Mouse (Mus musculus): ENCODE data around the gene Fiz1.

Gene Fiz1

DNA sequence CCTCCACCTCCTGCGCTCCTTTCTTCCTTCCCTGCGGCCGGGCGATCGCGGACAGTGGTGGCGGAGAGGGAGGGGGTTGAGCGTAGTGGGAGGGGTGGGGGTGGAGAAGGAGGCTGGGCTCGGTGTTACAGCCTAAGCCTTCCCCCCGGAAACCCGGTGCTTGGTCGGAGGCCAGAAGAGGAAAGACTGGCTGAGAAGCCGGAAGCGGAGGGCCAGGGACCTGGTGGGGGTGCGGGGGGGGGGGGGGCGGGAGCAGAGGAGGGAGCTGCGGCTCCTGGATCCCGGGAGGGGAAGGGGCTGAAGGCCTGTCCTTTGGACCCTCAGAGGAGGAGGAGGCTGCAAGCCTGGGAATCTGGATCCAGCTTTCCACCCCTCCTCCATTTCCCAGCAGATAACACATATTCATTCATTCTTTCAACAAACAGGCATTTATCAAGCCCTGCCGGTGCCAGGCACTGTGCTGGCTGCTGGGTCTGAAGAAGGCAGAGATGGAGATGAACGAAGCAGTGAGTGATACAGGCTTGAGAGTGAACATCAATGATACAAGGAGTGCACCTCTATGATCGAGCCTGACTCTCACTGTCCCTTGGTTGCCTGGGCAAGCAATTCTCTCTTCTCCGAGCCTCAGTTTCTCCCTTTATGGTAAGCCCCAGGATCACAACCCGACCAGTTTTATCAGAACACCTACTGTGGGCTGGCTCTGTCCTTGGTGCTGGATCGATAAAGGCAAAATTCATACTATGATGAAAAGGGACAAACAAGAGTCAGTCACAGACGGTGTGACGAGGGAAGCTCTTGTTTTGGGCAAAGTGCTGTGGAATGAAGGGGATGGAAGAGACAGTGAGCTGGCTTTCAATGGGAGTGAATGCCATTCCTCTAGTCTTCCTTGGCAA is 18.2 kb downstream of the Fiz1 start, which contains the start of gene Zfp579:
Gene Zfp579 (minus strand): TSS at position 156 of the 893 bp plus-strand sequence.
- peak; percentile 89 for DNase-seq

GRCm38 (mm10) chr7:4995268-4996002 is 19.1 kb downstream of the Fiz1 start:
- DNase-seq = no peak

- DNase-seq = no peak
These were observed 20.3 kb downstream of the Fiz1 start for GRCm38 (mm10) chr7:4993999-4994788.

DNA sequence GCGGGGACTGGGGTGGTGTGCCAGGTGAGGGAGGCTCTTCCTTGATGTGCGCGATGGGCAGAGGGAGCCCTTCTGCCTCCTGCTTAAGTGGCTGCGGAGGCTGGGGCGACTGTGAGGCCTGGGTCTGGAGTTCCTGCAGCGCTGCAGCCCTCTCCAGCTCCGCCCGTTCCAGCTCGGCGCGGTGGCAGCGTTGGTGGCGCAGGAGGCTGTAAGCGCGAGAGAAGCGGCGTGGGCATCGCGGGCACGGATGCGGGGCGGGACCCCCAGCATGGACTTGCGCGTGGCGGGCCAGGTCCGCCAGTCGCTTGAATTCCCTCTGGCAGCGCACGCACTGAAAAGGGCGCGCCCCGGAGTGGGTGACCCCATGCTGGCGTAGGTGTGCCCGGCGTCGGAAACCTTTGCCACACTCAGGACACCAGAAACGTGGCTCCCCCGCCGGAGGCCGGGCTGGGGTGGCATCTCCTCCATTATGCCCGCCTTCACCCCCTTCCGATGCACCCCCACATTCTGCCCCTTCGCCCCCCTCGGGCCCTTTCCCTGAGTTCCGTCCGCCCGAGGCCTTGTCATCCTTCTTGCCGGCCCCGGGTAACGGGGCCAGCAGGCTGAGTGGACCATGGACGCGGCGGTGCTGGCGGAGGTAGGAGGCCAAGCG is 21.0 kb downstream of the Fiz1 start:
- no peak for DNase-seq

DNA sequence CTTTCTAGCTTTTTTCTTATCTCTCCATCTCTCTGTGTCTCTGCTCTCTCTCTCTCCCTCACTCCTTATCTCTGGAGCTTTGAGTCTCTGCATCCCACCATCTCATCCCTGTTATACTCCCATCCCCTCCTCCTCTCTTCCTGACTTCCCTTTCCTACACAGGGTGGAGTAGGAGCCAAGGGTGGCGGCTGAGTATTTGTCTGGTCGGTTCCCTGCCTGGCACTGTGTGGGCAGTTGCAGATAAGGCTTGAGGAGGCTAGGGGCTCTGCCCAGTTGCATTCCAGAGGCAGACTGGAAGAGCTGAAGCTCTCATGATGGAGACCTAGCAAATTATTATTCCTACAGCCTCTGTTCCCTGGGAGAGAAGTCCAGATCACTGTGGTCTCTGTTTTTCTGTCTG is 26.2 kb downstream of the Fiz1 start:
- DNase-seq = no peak

DNA sequence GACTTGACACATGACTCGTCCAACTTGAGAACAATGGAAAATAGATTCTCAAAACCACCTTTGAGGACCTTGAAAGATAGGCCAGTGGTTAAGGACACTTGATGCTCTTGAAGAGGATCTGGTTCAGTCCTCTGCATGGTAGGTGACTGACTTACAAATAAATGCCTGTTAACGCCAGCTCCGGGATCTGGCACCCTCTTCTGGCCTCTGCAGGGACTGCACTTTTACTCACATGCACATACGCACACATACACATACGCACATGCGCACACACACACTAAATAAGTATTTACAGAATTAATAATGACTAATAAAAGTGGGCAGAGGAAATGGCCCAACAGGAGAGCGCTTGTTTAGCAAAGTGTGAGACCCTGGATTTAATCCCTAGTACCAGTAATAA is 37.7 kb downstream of the Fiz1 start:
- DNase-seq = no peak

GRCm38 (mm10) chr7:4975455-4975854 is 39.0 kb downstream of the Fiz1 start:
- no peak for DNase-seq

- no peak for DNase-seq
These were observed 42.0 kb downstream of the Fiz1 start for GRCm38 (mm10) chr7:4972321-4973047.

DNA sequence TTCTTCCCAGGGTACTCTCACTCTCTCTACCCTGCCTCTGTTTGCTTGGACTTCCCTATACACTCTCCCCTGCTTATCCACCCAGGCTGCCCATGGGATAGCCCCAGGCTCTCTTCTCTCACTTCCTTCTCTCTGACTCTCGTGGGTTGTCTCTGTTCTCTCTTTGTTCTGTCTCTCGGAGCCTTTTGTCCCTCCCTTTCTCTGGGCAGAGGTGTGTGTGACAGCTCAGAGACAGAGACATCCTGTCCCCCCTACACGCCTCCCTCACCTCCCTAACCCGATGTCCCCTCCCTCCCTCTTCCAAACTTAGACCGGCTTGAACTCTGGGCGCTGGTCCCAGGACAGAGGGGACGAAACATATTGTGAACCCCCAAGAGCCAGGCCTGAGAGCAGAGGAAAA is 42.8 kb downstream of the Fiz1 start:
- DNase-seq = no peak

GRCm38 (mm10) chr7:4971068-4971467 is 43.4 kb downstream of the Fiz1 start, which contains the start of gene Sbk3:
Gene Sbk3 (minus strand): TSS chr7:4971168.
- no peak for DNase-seq

GRCm38 (mm10) chr7:4964988-4965387 is 49.5 kb downstream of the Fiz1 start:
- no peak for DNase-seq

GRCm38 (mm10) chr7:4964272-4964671 is 50.2 kb downstream of the Fiz1 start, which contains the start of gene Sbk2:
Gene Sbk2 (minus strand): TSS chr7:4964406.
- DNase-seq = peak; percentile 76

DNA sequence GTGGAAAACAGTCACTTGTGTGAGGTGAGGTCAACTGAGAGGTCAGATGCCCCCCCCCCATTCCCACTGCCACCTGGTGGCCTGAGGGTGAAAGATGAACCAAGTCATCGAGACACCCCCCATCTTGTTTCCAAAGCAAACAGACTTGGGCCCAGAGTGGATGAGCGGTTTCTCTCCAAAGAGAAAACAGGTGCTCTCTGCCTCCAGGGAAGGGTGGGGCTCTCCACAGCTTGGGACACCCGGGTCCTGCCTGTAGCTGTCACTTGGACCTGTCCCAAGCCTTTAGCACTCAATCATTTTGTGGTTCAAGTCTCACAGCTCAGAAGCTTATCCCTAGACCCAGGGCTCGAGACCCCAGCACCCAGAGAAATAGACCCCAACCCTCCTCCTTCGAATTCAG is 51.0 kb downstream of the Fiz1 start:
- DNase-seq = no peak

DNA sequence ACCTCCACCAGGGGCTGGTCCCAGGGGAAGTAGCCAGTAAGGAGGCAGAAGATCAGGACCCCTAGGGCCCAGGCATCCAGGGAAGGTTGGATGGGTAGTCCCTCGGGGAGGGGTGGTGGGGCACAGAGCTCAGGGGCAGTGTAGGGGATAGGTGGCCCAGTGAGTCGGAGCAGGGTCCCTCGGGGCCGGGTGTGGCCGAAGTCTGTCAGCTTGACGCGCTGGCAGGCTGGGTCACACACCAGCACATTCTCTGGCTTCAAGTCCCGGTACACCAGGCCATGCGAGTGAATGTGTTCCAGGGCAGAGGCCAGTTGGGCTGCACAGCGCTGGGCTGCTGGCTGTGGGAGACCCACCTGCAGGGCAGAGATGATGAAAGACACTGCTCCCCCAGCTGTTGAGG is 57.1 kb downstream of the Fiz1 start:
- DNase-seq = no peak

All from kidney, adult 18-20 months (tissue).